Mouse (Mus musculus) gastrocnemius, postnatal 25 days (tissue): ENCODE measurements around the gene Usp5. TPM values are rescaled to one million over a fixed set of nuclear protein-coding genes. Genes with fewer than 3 reads are reported as not detected.
"Not testable (repeated sequence)": the region's sequence is repeated elsewhere in the genome, so short reads cannot be mapped to it uniquely, and the experiment has no call there.

ENCODE experiments used
- DNase-seq: peaks from one replicate; pipeline ENCODE4 v3.0.0; 2022
- total RNA-seq, 2 experiments: library from RNA; stranded (reverse); gene quantifications; 1 replicate in 1 of 2; 2 replicates in 1 of 2; pipeline ENCODE4 v1.2.3; 2021

Usp5 gene
- total RNA-seq, 2 experiments from 2014 or later = 42.1 to 44.0 TPM

- DNase-seq = no peak
Observed at GRCm38 (mm10) chr6:124811701-124812560, 17.4 kb downstream of the Usp5 start.

DNA sequence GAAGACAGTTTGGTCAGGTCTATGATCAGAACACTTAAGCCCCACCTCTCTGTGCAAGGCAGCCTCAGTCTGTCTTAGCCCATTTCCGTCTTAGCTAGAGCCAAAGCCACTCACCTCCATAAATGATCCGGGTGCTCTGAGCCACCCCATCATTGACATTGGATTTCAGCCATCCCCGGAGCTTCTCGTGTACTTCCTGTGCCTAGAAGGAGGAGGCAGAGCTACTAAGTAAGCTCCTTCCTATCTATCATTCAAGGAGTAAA lies 17.9 kb downstream of the Usp5 start:
- DNase-seq = no peak

DNA sequence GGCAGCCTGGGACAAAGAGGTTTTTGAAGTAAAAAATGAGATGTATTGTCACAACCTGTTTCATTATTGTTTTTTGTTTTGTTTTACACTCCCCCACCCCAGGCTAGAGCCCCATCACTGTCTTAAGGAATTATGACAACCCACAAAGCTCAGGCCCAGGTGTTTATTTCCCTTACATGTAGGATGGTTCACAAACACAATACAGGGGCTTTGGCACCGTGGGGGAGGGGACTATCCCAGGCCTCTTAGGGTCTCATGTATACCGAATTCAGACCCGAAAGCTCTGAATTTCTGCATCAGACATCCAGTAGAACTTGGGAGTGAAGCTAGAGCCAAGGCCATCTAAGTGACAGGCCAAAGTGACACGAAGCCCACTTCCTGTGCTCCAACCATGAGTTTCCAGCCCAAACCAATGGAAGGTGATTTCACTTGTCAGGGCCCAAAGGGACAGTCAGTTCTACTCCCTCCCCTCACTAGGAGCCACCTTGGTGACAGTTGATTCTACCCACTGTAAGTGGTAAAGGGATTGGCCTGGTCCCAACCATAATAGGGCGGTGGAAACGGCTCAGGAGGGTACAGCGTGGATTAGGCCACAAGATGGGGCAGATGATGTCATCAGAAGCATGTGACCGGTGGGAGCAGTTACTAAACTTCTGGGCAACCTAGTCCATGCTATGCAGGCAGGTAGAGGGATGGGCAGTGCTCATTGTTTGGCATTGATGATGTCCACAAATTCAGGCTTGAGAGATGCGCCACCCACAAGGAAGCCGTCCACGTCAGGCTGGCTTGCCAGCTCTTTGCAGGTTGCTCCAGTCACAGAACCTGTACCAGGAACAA lies 18.5 kb downstream of the Usp5 start:
- DNase-seq = not testable (repeated sequence)

- no peak for DNase-seq
Observed at GRCm38 (mm10) chr6:124809775-124810538, 19.3 kb downstream of the Usp5 start.

DNA sequence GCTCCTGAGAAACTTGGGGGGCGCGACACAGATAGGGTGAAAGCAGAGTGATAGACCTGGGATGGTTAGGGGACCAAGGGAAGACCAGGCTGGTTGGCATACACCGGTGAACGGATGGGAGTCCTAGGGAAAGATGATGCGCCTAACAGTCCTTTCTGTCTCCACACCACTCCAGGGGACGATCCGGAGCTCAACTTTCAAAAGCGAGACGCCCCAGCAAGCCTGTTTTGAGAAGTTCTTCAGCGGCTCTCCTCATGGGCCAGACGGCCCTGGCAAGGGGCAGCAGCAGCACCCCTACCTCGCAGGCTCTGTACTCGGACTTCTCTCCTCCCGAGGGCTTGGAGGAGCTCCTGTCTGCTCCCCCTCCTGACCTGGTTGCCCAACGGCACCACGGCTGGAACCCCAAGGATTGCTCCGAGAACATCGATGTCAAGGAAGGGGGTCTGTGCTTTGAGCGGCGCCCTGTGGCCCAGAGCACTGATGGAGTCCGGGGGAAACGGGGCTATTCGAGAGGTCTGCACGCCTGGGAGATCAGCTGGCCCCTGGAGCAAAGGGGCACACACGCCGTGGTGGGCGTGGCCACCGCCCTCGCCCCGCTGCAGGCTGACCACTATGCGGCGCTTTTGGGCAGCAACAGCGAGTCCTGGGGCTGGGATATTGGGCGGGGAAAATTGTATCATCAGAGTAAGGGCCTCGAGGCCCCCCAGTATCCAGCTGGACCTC lies 20.1 kb downstream of the Usp5 start:
- DNase-seq = peak; percentile 81

GRCm38 (mm10) chr6:124808358-124809012 lies 20.8 kb downstream of the Usp5 start, which contains the start of gene Spsb2:
TSS of gene Spsb2 (plus strand) at chr6:124808661.
- DNase-seq = peak; percentile 75

- no peak for DNase-seq
Observed at GRCm38 (mm10) chr6:124807986-124808357, 21.3 kb downstream of the Usp5 start.

GRCm38 (mm10) chr6:124807366-124807765 lies 21.9 kb downstream of the Usp5 start:
- no peak for DNase-seq

DNA sequence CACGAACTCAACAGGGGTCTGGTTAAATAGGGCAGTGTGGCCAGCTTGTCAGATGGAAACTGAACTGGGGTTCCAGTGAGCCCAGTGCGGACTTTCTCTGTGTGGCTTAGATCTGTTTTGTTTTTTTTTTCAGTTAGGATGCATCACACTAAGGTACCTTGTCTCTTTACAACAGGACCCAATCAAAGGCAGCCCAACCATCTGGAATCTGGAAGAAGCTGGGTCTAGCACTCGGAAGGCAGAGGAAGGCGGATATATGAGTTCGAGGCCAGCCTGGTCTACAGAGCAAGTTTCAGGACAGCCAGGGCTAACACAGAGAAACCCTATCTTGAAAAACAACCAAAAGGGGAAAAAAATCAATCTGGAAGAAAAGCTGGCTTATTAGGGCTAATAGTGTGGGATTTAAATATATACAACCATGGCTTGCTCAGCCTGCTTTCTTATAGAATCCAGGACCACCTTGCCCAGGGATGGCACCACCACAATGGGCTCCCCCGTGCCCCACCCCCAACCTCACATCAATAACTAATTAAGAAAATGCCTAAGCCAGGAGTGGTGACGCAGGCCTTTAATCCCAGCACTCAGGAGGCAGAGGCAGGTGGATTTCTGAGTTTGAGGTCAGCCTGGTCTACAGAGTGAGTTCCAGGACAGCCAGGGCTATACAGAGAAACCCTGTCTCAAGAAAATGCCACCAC lies 22.7 kb downstream of the Usp5 start:
- DNase-seq = no peak

DNA sequence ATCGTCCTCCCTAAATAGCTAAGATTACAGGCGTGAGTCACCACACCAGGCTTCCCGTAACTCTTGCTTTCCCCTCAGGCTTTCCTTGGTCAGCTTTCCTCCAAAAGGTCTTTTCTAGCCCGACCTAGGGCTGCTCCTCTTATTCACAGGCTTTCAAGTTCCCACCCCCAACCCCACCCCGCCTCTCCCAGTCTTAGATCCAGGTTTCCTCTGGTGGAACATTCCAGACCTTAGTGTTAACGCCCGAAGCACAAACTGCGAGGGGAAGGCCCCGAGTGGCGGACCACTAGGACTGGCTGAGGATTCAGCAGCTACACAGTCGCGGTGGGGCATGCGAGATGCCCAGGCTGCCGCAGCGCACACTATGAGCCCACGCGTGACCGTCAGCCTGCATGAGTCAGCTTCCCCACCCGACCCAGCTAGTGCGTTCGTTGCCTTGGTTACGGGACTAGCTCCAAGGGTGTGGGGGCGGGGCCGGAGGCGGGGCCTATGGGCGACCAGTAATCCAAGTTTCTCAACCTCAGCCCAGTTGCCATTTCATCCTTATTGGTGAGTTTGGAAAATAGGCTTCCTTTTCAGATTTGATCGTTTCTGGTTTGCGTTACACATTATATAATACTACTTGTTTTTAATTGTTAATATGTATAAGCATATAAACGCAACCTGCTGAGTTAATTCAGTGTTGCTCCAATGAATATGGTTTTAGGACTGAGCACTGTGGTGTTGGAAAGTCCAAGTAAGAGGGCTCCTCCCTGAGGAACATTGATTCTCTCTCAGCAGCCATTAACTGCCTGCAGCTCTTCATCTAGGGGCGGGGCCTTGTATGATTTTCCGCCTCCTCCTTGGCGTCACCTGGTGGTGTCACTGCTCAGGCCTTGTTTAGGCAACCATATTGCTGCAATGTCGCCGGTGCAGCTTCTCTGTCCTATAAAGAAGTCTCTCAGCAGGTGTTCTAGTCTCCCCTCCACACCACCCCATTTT lies 23.7 kb downstream of the Usp5 start:
- DNase-seq = peak; percentile 94

DNA sequence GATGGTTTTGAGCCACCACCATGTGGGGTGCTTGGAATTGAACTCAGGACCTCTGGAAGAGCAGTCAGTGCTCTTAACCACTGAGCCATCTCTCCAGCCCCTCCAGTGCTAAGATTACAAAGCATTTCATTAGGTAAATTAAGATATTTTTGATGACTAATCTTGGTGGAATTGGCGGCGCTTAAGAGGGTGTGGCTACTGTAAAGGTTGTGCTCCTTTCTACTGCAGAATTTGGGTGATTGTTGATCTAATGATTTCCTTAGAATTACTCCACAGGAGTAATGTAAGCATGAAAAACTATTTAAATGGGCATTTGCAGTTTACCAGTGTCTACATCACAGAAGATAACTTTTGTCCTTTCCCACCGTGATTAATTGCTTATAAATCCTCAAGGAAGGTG lies 24.9 kb downstream of the Usp5 start:
- no peak for DNase-seq

GRCm38 (mm10) chr6:124803691-124804090 lies 25.6 kb downstream of the Usp5 start:
- not testable (repeated sequence) for DNase-seq

DNA sequence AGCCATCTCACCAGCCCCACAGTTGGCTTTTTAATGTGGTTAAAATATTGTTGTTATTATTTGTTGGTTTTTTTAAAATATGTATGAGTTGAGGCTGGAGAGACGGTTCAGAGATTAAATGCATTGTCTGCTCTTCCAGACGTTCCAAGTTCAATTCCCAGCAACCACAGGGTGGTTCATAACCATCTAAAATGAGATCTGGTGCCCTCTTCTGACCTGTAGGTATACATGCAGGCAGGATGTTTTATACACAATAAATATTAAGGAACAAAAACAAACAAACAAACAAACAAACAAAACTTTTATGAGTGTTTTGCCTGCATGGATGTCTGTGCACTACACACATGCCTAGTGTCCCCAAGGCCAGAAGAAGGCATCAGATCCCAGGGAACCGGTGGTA lies 26.2 kb downstream of the Usp5 start:
- no peak for DNase-seq

GRCm38 (mm10) chr6:124802400-124802799 lies 26.9 kb downstream of the Usp5 start:
- not testable (repeated sequence) for DNase-seq

DNA sequence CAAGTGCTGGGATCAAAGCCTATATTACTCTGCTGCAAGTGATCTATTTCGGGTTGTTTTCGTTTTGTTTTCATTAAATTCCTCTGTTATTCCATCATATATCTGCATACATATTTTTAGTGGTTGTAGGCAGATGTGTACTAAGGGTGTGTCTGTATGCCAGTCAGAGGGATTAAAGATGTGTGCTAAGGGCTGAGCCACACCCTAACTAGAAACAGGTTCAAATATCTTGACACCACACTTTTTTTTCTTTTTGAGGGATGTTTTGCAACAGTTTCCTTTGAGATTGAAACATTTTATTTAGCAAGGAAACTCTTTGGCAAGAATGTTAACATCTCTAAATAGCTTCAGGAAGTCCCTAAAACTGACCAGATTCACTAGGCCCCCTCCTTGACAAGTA lies 33.1 kb downstream of the Usp5 start:
- no peak for DNase-seq

DNA sequence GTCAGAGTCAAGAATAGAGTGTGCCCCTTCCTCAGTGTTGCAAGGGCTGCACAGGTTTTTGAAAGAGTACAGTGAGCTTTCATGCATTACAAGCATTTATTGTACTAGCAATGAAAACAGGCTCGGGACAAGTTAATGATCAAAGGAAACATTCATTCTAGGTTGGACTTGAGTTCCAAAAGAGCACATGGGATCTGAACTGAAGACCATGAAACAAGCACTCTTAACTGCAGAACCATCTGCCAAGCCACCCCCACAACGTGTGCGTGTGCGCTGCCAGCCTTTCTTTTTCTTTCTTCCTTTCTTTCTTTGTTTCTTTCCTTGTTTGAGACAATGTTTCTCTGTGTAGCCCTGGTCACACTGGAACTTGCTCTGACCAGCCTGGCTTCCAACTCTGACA lies 33.5 kb downstream of the Usp5 start:
- no peak for DNase-seq

DNA sequence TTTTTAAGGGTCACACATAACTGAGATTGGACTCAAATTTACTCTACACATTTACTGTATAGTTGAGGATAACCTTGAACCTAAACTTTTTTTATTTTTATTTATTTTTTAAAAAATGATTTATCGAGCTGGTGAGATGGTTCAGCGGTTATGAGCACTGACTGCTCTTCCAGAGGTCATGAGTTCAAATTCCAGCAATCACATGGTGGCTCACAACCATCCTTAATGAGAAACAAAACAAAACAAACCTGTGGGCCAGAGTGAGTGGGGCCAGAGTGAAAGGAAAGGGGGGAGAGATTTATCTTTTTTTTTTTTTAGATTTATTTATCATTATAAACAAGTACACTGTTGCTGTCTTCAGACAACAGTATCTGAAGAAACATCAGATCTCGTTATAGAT lies 37.4 kb downstream of the Usp5 start:
- no peak for DNase-seq

DNA sequence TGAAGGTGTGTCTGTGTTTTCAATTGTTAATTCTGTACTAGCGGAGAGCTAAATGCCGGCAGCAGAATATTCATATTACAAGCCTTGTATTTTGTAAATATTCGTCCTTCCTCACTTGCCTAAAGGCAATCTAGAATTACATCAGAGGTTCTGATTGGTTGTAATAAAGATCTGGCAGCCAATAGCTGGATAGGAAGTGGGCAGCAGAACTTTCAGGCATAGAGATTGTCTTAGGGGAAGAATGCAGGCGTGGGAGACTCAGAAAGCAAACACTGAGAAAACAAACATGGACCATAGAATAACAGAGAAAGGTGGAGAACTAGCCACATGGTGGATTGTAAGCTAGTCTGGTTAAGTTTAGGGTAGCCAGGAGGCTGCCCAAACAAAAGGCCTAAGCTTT lies 39.2 kb downstream of the Usp5 start:
- no peak for DNase-seq

- DNase-seq = no peak
Observed at GRCm38 (mm10) chr6:124789519-124789918, 39.8 kb downstream of the Usp5 start.

DNA sequence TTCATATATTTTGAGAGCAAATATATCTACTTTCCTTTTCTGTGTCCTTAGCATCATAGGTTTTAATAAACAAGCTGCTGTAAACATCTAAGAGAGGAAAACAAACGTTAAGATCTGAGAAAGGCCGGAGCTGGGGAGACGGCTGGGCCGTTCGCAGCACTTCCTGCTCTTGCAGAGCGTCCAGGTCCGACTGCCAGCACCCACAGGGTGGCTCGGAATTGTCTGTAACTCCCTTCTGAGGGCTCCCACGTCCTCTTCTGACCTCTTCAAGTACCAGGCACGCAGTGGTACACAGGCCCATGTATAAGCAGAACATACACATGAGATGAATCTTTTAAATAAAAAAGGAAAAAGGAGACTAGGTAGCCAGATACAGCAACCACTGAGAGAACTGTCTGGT lies 41.6 kb downstream of the Usp5 start:
- no peak for DNase-seq
